In genomic region chr9:115308941-115309380, GRCm38 (mm10) we compare ENCODE assay signal across 8 mouse cellular contexts. TPM values are rescaled to one million over a fixed set of nuclear protein-coding genes. Genes with fewer than 3 reads are reported as not detected.
DNase-seq lines count a peak whose midpoint lies in the region; ATAC-seq lines count a peak whose summit lies in the region.

No protein-coding gene starts in this region.

- H3K4me1 ChIP-seq in kidney, embryonic 15.5 days = peaks cover 33% of the 10 kb centered on the region
- peaks cover 35% of the 10 kb centered on the region for H3K4me1 ChIP-seq in forebrain, embryonic 12.5 days
- H3K4me1 ChIP-seq in limb, embryonic 12.5 days (replicated peaks) = peaks cover 32% of the 10 kb centered on the region
- H3K4me1 ChIP-seq in midbrain, embryonic 13.5 days (replicated peaks) = peaks cover 39% of the 10 kb centered on the region

- H3K27me3 ChIP-seq in kidney, embryonic 15.5 days = no peaks in the 10 kb centered on the region
- H3K27me3 ChIP-seq in forebrain, embryonic 12.5 days = peaks cover 3% of the 10 kb centered on the region; the same call in 1 of the 2 replicates
- H3K27me3 ChIP-seq in limb, embryonic 12.5 days = no peaks in the 10 kb centered on the region
- H3K27me3 ChIP-seq in midbrain, embryonic 13.5 days = peaks cover 3% of the 10 kb centered on the region; the same call in 1 of the 2 replicates

- no peak for DNase-seq in kidney, postnatal 14 days
- peak; percentile 40 for DNase-seq in R1 (ENCODE audit: low read depth, low spot score)
- no peak for DNase-seq in urinary bladder, postnatal 36 days (ENCODE audit: low spot score in 2 of 2)
- no peak for DNase-seq in urinary bladder, postnatal 25 days (ENCODE audit: low spot score)

- H3K27ac ChIP-seq in kidney, embryonic 15.5 days = peak overlapping the region; percentile 99
- peak overlapping the region; percentile 98 for H3K27ac ChIP-seq in forebrain, embryonic 12.5 days
- peak overlapping the region; percentile 97 for H3K27ac ChIP-seq in limb, embryonic 12.5 days
- H3K27ac ChIP-seq in midbrain, embryonic 13.5 days = peak overlapping the region; percentile 99

- peak overlapping the region; percentile 62 for H3K4me2 ChIP-seq in kidney, embryonic 15.5 days
- H3K4me2 ChIP-seq in forebrain, embryonic 12.5 days = peak overlapping the region; percentile 63
- H3K4me2 ChIP-seq in limb, embryonic 12.5 days = peak overlapping the region; percentile 64
- H3K4me2 ChIP-seq in midbrain, embryonic 13.5 days (replicated peaks) = peak overlapping the region; percentile 63

- peak overlapping the region; percentile 99 for H3K4me3 ChIP-seq in kidney, embryonic 15.5 days (replicated peaks)
- peak overlapping the region; percentile 94 for H3K4me3 ChIP-seq in forebrain, embryonic 12.5 days (replicated peaks)
- peak overlapping the region; percentile 95 for H3K4me3 ChIP-seq in limb, embryonic 12.5 days (replicated peaks)
- peak overlapping the region; percentile 82 for H3K4me3 ChIP-seq in midbrain, embryonic 13.5 days (replicated peaks)

- no peak for ATAC-seq in kidney, embryonic 15.5 days (replicated peaks; ENCODE audit: low FRiP score)
- no peak for ATAC-seq in forebrain, embryonic 12.5 days (ENCODE audit: low FRiP score)
- no peak for ATAC-seq in limb, embryonic 12.5 days (ENCODE audit: insufficient number of reproducible peaks, insufficient read depth, low FRiP score, low TSS enrichment, low read depth)
- no peak for ATAC-seq in midbrain, embryonic 13.5 days

- WGBS in kidney, embryonic 15.5 days = under 1% methylated on average over 18 of the region's 18 CpGs
- 0% methylated on average over 18 of the region's 18 CpGs for WGBS in forebrain, embryonic 12.5 days
- WGBS in limb, embryonic 12.5 days = 0% methylated on average over 18 of the region's 18 CpGs
- WGBS in midbrain, embryonic 13.5 days = 0% methylated on average over 18 of the region's 18 CpGs

- H3K9ac ChIP-seq in kidney, embryonic 15.5 days = peak overlapping the region; percentile 99
- H3K9ac ChIP-seq in forebrain, embryonic 12.5 days = peak overlapping the region; percentile 93
- peak overlapping the region; percentile 99 for H3K9ac ChIP-seq in limb, embryonic 12.5 days (replicated peaks)
- H3K9ac ChIP-seq in midbrain, embryonic 13.5 days (replicated peaks) = peak overlapping the region; percentile 97

- no peaks in the 10 kb centered on the region for H3K9me3 ChIP-seq in kidney, embryonic 15.5 days (replicated peaks)
- H3K9me3 ChIP-seq in forebrain, embryonic 12.5 days = no peaks in the 10 kb centered on the region
- no peaks in the 10 kb centered on the region for H3K9me3 ChIP-seq in limb, embryonic 12.5 days
- no peaks in the 10 kb centered on the region for H3K9me3 ChIP-seq in midbrain, embryonic 13.5 days

- H3K36me3 ChIP-seq in kidney, embryonic 15.5 days = no peaks in the 10 kb centered on the region
- H3K36me3 ChIP-seq in forebrain, embryonic 12.5 days (replicated peaks) = no peaks in the 10 kb centered on the region
- H3K36me3 ChIP-seq in limb, embryonic 12.5 days = no peaks in the 10 kb centered on the region
- no peaks in the 10 kb centered on the region for H3K36me3 ChIP-seq in midbrain, embryonic 13.5 days

RNA-seq across cellular contexts. Expression of gene Stt3b, which starts 1.3 kb away (rescaled TPM):
- 101 and 102 TPM in 2 replicates for polyA plus RNA-seq in kidney, embryonic 15.5 days (2015; fragmentation: Nextera tagmentation; extraction: Ambion mirVana)
- polyA plus RNA-seq in forebrain, embryonic 12.5 days (2016; fragmentation: Nextera tagmentation; extraction: Ambion mirVana) = 100 and 101 TPM in 2 replicates
- polyA plus RNA-seq in limb, embryonic 12.5 days (2016; fragmentation: Nextera tagmentation; extraction: Ambion mirVana) = 122 and 126 TPM in 2 replicates
- 68.3 and 74.2 TPM in 2 replicates for polyA plus RNA-seq in midbrain, embryonic 13.5 days (2015; fragmentation: Nextera tagmentation; extraction: Ambion mirVana)
